Comparison of ENCODE assay signal across 8 mouse cellular contexts in the genomic region with DNA sequence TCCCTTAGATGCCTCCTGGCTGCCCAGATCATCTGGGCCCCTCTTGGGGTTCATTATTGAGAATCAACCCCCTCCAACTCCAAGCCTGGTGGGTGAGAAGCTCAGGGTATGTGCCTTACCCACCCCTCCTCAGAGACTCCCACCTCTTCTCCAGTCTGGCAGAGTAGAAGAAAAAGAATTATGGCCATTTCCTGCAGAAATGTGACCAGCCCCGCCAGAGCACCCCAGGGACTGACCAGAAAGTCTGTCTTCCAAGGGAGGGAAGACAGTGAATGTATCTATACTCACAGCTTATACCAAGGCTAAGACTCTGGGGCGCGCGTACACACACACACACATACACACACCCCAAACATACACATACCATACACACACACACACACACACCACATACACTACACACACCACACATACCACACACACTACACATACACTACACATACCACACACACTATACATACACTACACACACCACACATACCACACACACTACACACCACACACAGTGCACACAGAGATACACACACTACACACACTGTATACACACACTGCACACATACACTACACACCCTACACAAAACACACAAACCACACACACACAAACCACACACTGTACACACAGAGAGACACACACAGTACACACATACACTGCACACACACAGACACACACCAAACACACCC. TPM values are rescaled to one million over a fixed set of nuclear protein-coding genes. Genes with fewer than 3 reads are reported as not detected.
DNase-seq lines count a peak whose midpoint lies in the region; ATAC-seq and TF ChIP-seq lines count a peak whose summit lies in the region.

No protein-coding gene starts in this region.

- no peak overlapping the region for H3K27ac ChIP-seq in heart, embryonic 12.5 days (ENCODE audit: poor library complexity, severe bottlenecking)
- H3K27ac ChIP-seq in ES-Bruce4 (ENCODE audit: insufficient read depth, low read length) = peak overlapping the region; percentile 69
- peak overlapping the region; percentile 96 for H3K27ac ChIP-seq in limb, embryonic 13.5 days
- H3K27ac ChIP-seq in cerebellum, adult 2 months (ENCODE audit: insufficient read depth, low read length) = no peak overlapping the region

- H3K4me3 ChIP-seq in heart, embryonic 12.5 days = 0 out of 2 replicates have a peak overlapping the region, but pooled peaks have one; percentile 1
- peak overlapping the region; percentile 52 for H3K4me3 ChIP-seq in ES-Bruce4 (ENCODE audit: low read depth, low read length)
- peak overlapping the region; percentile 83 for H3K4me3 ChIP-seq in limb, embryonic 13.5 days
- H3K4me3 ChIP-seq in cerebellum, adult 2 months (replicated peaks; ENCODE audit: insufficient read depth, low read depth, low read length) = no peak overlapping the region

- 77% methylated on average over 4 of the region's 4 CpGs for WGBS in heart, embryonic 12.5 days
- 77% methylated on average over 4 of the region's 4 CpGs for WGBS in limb, embryonic 13.5 days
- 93% methylated on average over 4 of the region's 4 CpGs for WGBS in cerebellum, adult 2 months

- H3K36me3 ChIP-seq in heart, embryonic 12.5 days = peaks cover 17% of the 10 kb centered on the region
- peaks cover 11% of the 10 kb centered on the region for H3K36me3 ChIP-seq in ES-Bruce4 (ENCODE audit: control insufficient read depth, insufficient read depth, low read length, poor library complexity, severe bottlenecking)
- peaks cover 26% of the 10 kb centered on the region for H3K36me3 ChIP-seq in limb, embryonic 13.5 days

- H3K9ac ChIP-seq in heart, embryonic 12.5 days = peak overlapping the region; percentile 49
- H3K9ac ChIP-seq in ES-Bruce4 (ENCODE audit: low read depth, poor library complexity, severe bottlenecking) = peak overlapping the region; percentile 75
- peak overlapping the region; percentile 69 for H3K9ac ChIP-seq in limb, embryonic 13.5 days

- H3K4me1 ChIP-seq in heart, embryonic 12.5 days (replicated peaks) = peaks cover 42% of the 10 kb centered on the region
- H3K4me1 ChIP-seq in ES-Bruce4 (ENCODE audit: control insufficient read depth, insufficient read depth, low read length) = peaks cover 12% of the 10 kb centered on the region
- peaks cover 61% of the 10 kb centered on the region for H3K4me1 ChIP-seq in limb, embryonic 13.5 days
- H3K4me1 ChIP-seq in cerebellum, adult 2 months (ENCODE audit: control insufficient read depth, insufficient read depth, low read length) = 0 out of 2 replicates have a peak, but pooled peaks cover 3% of the 10 kb centered on the region

- intact Hi-C loops in heart, postnatal 25 days (cut with DNase I) = no loop called here
- intact Hi-C loops in heart, postnatal 14 days (cut with DNase I) = loop anchor here (2.0 kb wide), 1 partner anchor 20 kb away; no protein-coding TSS in a partner anchor

- no peaks in the 10 kb centered on the region for H3K9me3 ChIP-seq in heart, embryonic 12.5 days (replicated peaks)
- no peaks in the 10 kb centered on the region for H3K9me3 ChIP-seq in ES-Bruce4 (replicated peaks; ENCODE audit: control insufficient read depth, insufficient read depth, low read length, poor library complexity, severe bottlenecking)
- H3K9me3 ChIP-seq in limb, embryonic 13.5 days = no peaks in the 10 kb centered on the region

- ATAC-seq in heart, embryonic 12.5 days (ENCODE audit: insufficient number of reproducible peaks, low FRiP score) = no peak
- no peak for ATAC-seq in limb, embryonic 13.5 days (ENCODE audit: low FRiP score, low read depth)

- H3K27me3 ChIP-seq in heart, embryonic 12.5 days (replicated peaks) = no peaks in the 10 kb centered on the region
- H3K27me3 ChIP-seq in ES-Bruce4 (ENCODE audit: control insufficient read depth, insufficient read depth, low read length, poor library complexity, severe bottlenecking) = no peaks in the 10 kb centered on the region
- H3K27me3 ChIP-seq in limb, embryonic 13.5 days = no peaks in the 10 kb centered on the region
- H3K27me3 ChIP-seq in cerebellum, adult 2 months (ENCODE audit: control insufficient read depth, insufficient read depth, low read length) = peaks cover 1% of the 10 kb centered on the region; the same call in 1 of the 2 replicates

- no peak for TF ChIP-seq POLR2A in ES-Bruce4 (IDR thresholded peaks at IDR 0.05; ENCODE audit: insufficient read depth, low read length)
- no peak for TF ChIP-seq POLR2A in cerebellum, adult 2 months (IDR thresholded peaks at IDR 0.05; ENCODE audit: borderline replicate concordance, insufficient read depth, low read length)

- no peak for DNase-seq in heart, postnatal 25 days (ENCODE audit: low spot score)
- peak; percentile 18 to 30 for DNase-seq in heart, postnatal 14 days
- DNase-seq in c-Kit-positive CD71-positive TER-119-positive erythroid progenitor cells, embryonic 14.5 days (ENCODE audit: low spot score) = no peak
- no peak for DNase-seq in right cerebral cortex, postnatal 25 days
- DNase-seq in cerebellum, adult 2 months = no peak

- peak overlapping the region; percentile 45 for H3K4me2 ChIP-seq in heart, embryonic 12.5 days
- peak overlapping the region; percentile 95 for H3K4me2 ChIP-seq in limb, embryonic 13.5 days (replicated peaks)

- no peak for TF ChIP-seq EP300 in ES-Bruce4 (IDR thresholded peaks at IDR 0.05; ENCODE audit: insufficient read depth, low read depth, low read length)

- TF ChIP-seq CTCF in ES-Bruce4 (IDR thresholded peaks at IDR 0.05; ENCODE audit: low read depth, low read length) = no peak
- no peak for TF ChIP-seq CTCF in cerebellum, adult 2 months (IDR thresholded peaks at IDR 0.05; ENCODE audit: borderline replicate concordance, insufficient read depth, low read depth, low read length)

RNA-seq across cellular contexts. Expression of a gene that starts 3.4 kb away (rescaled TPM):
- polyA plus RNA-seq in heart, embryonic 12.5 days (2016; fragmentation: Nextera tagmentation; extraction: Ambion mirVana) = 22.5 and 25.9 TPM in 2 replicates
- 1 to 10 TPM; 4.2 to 6.7 TPM for total RNA-seq in heart, postnatal 25 days (2021)
- 14.1 and 19.9 TPM in 2 replicates for polyA plus RNA-seq in ES-Bruce4 (2011; ENCODE audit: insufficient read depth, insufficient read length, low read depth, missing spikeins)
- 1 to 10 TPM; 5.4 to 6.9 TPM for total RNA-seq in heart, postnatal 14 days (2021)
- 60.3 and 66.9 TPM in 2 replicates for polyA plus RNA-seq in limb, embryonic 13.5 days (2015; fragmentation: Nextera tagmentation; extraction: Ambion mirVana)
- 1.8 and 1.9 TPM in 2 replicates for polyA plus RNA-seq in cerebellum, adult 2 months (2012; rRNA removed)

RNA-seq across cellular contexts. Expression of a gene that starts 13.5 kb away (rescaled TPM):
- polyA plus RNA-seq in heart, embryonic 12.5 days (2016; fragmentation: Nextera tagmentation; extraction: Ambion mirVana) = 86.6 and 86.8 TPM in 2 replicates
- total RNA-seq in heart, postnatal 25 days (2021) = 10 to 100 TPM; 12.4 to 12.7 TPM
- polyA plus RNA-seq in ES-Bruce4 (2011; ENCODE audit: insufficient read depth, insufficient read length, low read depth, missing spikeins) = 115 and 120 TPM in 2 replicates
- 10 to 100 TPM; 13.6 to 18.7 TPM for total RNA-seq in heart, postnatal 14 days (2021)
- 97.6 and 104 TPM in 2 replicates for polyA plus RNA-seq in limb, embryonic 13.5 days (2015; fragmentation: Nextera tagmentation; extraction: Ambion mirVana)
- 45.0 and 45.3 TPM in 2 replicates for polyA plus RNA-seq in cerebellum, adult 2 months (2012; rRNA removed)

RNA-seq across cellular contexts. Expression of a gene that starts 29.4 kb away (rescaled TPM):
- polyA plus RNA-seq in heart, embryonic 12.5 days (2016; fragmentation: Nextera tagmentation; extraction: Ambion mirVana) = 123 and 126 TPM in 2 replicates
- total RNA-seq in heart, postnatal 25 days (2021) = 100 to 1,000 TPM; 143 to 144 TPM
- 45.1 and 50.9 TPM in 2 replicates for polyA plus RNA-seq in ES-Bruce4 (2011; ENCODE audit: insufficient read depth, insufficient read length, low read depth, missing spikeins)
- 100 to 1,000 TPM; 116 to 123 TPM for total RNA-seq in heart, postnatal 14 days (2021)
- 131 and 133 TPM in 2 replicates for polyA plus RNA-seq in limb, embryonic 13.5 days (2015; fragmentation: Nextera tagmentation; extraction: Ambion mirVana)
- polyA plus RNA-seq in cerebellum, adult 2 months (2012; rRNA removed) = 135 and 139 TPM in 2 replicates

RNA-seq across cellular contexts. Expression of a gene that starts 42.6 kb away (rescaled TPM):
- polyA plus RNA-seq in heart, embryonic 12.5 days (2016; fragmentation: Nextera tagmentation; extraction: Ambion mirVana) = 8.9 and 9.3 TPM in 2 replicates
- 1 to 10 TPM; 7.7 to 9.6 TPM for total RNA-seq in heart, postnatal 25 days (2021)
- polyA plus RNA-seq in ES-Bruce4 (2011; ENCODE audit: insufficient read depth, insufficient read length, low read depth, missing spikeins) = 24.9 and 25.7 TPM in 2 replicates
- 10 to 100 TPM in 1 of 2 experiments, 1 to 10 TPM in 1; 8.5 to 10.1 TPM for total RNA-seq in heart, postnatal 14 days (2021)
- polyA plus RNA-seq in limb, embryonic 13.5 days (2015; fragmentation: Nextera tagmentation; extraction: Ambion mirVana) = 12.3 and 13.9 TPM in 2 replicates
- 1.4 and 1.6 TPM in 2 replicates for polyA plus RNA-seq in cerebellum, adult 2 months (2012; rRNA removed)

RNA-seq across cellular contexts. Expression of a gene that starts 56.0 kb away (rescaled TPM):
- 5.6 and 8.1 TPM in 2 replicates for polyA plus RNA-seq in heart, embryonic 12.5 days (2016; fragmentation: Nextera tagmentation; extraction: Ambion mirVana)
- under 1 TPM; 0.26 to 0.64 TPM for total RNA-seq in heart, postnatal 25 days (2021)
- polyA plus RNA-seq in ES-Bruce4 (2011; ENCODE audit: insufficient read depth, insufficient read length, low read depth, missing spikeins) = 1.3 TPM in 1 of 2 replicates, not detected in the other
- total RNA-seq in heart, postnatal 14 days (2021) = under 1 TPM; 0.37 to 0.38 TPM
- 0.62 and 2.2 TPM in 2 replicates for polyA plus RNA-seq in limb, embryonic 13.5 days (2015; fragmentation: Nextera tagmentation; extraction: Ambion mirVana)
- polyA plus RNA-seq in cerebellum, adult 2 months (2012; rRNA removed) = 0.32 and 0.65 TPM in 2 replicates

Comparison
In these comparisons a context has a peak if more than half of its experiments do, and no peak if none do; other contexts are left out.
1. DNase-seq: peak in heart, postnatal 14 days (2 of 2); none in heart, postnatal 25 days (single experiment), c-Kit-positive CD71-positive TER-119-positive erythroid progenitor cells, embryonic 14.5 days (single experiment), right cerebral cortex, postnatal 25 days (single experiment) and cerebellum, adult 2 months (0 of 2).
2. H3K27ac ChIP-seq: peak in ES-Bruce4 (single experiment) and limb, embryonic 13.5 days (single experiment); none in heart, embryonic 12.5 days (single experiment) and cerebellum, adult 2 months (single experiment).
3. Peak in every context shown above with its lines, with median percentiles within 50 percentile points of each other: H3K9ac ChIP-seq.